Mouse (Mus musculus): Measurements from ENCODE around the gene Olfr555.
"Not testable (repeated sequence)": the region's sequence is repeated elsewhere in the genome, so short reads cannot be mapped to it uniquely, and the experiment has no call there.

Gene Olfr555

DNA sequence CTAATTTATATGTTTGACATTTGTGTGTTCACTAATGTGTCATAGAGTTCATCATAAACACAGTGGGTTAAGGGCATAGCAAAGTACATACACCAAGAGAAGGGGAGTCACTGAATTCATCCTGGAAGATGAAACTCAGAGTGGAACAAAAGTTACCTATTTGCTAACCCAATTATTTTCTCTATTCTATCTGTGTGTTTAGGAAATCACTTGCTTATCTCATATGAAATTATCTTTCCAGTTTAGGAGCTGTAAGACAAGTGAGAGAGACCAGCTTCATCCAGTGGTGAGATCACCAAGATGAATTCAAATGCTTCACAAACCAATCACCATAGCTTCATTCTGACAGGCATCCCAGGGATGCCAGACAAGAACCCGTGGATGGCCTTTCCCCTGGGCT lies at the start of gene Olfr555:
Gene Olfr555, plus strand, starts transcription at position 301 of the 400 bp plus-strand sequence.
- DNase-seq (ENCODE audit: extremely low spot score, low spot score) = no peak

DNA sequence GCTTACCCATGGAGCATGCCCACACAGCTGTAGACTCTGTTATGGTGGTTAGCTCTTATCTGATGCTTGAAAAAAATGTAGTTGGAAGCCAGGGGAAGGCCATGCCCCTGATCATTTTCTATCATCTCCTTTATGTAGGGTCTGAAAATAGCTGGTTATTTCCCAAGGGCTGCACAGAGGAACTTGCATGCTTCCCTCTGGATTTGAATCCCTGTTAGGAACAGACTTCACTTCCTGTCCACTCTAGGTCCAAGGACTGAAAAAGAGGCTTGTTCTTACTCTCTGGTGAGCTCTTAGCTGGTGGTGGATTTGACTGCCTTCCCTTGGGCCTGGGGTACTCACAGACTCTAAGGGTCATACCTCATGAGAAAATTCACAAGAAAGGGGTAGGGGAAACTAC lies 40.5 kb upstream of the Olfr555 start, which contains the start of gene Olfr553:
Gene Olfr553, minus strand, starts transcription at position 101 of the 400 bp plus-strand sequence.
- DNase-seq (ENCODE audit: extremely low spot score, low spot score) = no peak

DNA sequence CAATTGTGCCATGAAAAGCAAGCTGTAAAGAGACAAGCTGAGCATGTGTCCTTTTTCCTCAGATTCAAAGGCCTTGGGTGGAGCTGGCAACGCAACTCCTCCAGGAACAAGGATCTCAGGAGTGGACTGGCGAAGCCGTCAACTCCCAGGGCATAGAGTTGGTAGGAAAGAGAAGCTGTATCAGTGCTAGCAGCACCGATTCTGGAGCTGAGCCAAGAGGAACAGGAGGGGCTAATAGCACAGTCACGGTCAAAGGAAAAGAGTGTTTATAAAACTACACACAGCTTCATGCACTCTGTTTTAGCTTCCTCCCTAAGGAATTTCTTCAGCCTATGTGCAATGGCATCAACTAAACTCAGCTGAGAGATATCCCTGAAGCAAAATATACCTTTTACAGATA lies 39.0 kb upstream of the Olfr555 start:
- no peak for DNase-seq (ENCODE audit: extremely low spot score, low spot score)

DNA sequence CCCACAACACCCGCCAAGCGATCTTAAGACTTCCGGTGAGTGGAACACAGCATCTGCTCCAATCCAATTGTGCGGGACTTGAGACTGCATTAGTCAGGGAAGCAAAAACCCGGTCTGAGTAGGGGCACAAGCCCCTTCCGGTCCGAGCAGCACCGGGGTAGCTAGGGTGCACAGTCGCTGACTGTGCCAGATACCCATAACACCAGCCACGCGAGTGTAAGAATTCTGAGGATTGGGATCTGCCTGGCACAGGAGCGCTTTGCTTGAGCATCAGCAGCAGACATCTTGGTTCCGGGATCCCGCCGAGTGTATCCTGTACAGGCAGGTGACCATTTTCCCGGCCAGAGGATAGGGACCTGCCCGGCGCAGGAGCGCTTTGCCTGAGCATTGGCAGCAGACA lies 38.3 kb upstream of the Olfr555 start:
- not testable (repeated sequence) for DNase-seq (ENCODE audit: extremely low spot score, low spot score)

DNA sequence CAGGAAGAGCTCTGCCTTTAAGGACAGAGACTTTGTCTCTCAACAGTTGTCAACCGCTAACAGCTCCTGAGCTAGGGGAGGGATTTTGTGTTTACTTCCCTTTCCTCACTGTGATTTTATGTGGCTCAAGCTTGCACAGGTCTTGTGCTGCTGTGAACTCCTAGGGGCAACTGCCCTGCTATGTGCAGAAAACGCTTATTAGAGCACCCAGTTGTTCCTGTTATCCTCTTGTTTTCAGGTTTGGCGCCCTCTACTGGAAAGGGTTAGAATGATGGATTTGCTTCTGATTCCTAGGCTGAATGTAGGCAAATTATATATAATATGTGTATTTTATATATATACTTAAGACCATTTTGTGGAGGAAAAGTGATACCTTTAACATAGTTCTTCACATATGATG lies 22.0 kb upstream of the Olfr555 start:
- DNase-seq (ENCODE audit: extremely low spot score, low spot score) = no peak

- no peak for DNase-seq (ENCODE audit: extremely low spot score, low spot score)
These were observed 20.5 kb upstream of the Olfr555 start, which contains the start of gene Olfr554 for GRCm38 (mm10) chr7:102638132-102638531. Gene Olfr554 (plus strand): TSS chr7:102638432.

GRCm38 (mm10) chr7:102644945-102645344 lies 13.7 kb upstream of the Olfr555 start:
- not testable (repeated sequence) for DNase-seq (ENCODE audit: extremely low spot score, low spot score)

DNA sequence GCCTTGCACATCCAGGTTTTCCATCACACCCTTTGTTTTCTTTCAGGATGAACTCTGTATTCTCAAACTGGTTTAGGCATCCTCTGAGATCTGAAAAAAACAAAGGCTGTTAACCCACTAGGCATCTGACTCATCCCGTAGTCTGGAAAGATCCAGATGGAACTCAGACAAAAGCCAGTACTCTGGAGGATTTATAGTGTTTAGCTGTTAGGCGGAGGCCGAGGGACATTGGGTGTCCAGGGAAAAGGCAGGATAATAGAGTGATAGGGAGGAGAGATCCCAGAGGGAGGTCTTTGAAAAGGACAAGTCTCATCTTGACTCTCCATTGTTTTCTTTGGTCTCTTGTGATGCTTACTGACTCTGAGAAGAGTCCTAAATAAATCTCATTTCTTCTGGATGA lies 6.0 kb downstream of the Olfr555 start, which contains the start of gene Olfr556:
Gene Olfr556, plus strand, starts transcription at position 301 of the 400 bp plus-strand sequence.
- DNase-seq (ENCODE audit: extremely low spot score, low spot score) = no peak

- no peak for DNase-seq (ENCODE audit: extremely low spot score, low spot score)
These were observed 6.8 kb downstream of the Olfr555 start for GRCm38 (mm10) chr7:102665378-102665777.

GRCm38 (mm10) chr7:102676225-102676624 lies 17.6 kb downstream of the Olfr555 start:
- DNase-seq (ENCODE audit: extremely low spot score, low spot score) = no peak

- DNase-seq (ENCODE audit: extremely low spot score, low spot score) = no peak
These were observed 23.3 kb downstream of the Olfr555 start for GRCm38 (mm10) chr7:102681916-102682315.

- peak; percentile 87 for DNase-seq (ENCODE audit: extremely low spot score, low spot score)
These were observed 28.4 kb downstream of the Olfr555 start, which contains the start of gene Trim68 for GRCm38 (mm10) chr7:102686944-102687501. Gene Trim68 (minus strand): TSS chr7:102687327.

- DNase-seq (ENCODE audit: extremely low spot score, low spot score) = peak; percentile 33
These were observed 36.9 kb downstream of the Olfr555 start, which contains the start of gene Olfr557 for GRCm38 (mm10) chr7:102695358-102696125. Gene Olfr557 (plus strand): TSS chr7:102695910.

GRCm38 (mm10) chr7:102698461-102698860 lies 39.8 kb downstream of the Olfr555 start:
- DNase-seq (ENCODE audit: extremely low spot score, low spot score) = no peak

DNA sequence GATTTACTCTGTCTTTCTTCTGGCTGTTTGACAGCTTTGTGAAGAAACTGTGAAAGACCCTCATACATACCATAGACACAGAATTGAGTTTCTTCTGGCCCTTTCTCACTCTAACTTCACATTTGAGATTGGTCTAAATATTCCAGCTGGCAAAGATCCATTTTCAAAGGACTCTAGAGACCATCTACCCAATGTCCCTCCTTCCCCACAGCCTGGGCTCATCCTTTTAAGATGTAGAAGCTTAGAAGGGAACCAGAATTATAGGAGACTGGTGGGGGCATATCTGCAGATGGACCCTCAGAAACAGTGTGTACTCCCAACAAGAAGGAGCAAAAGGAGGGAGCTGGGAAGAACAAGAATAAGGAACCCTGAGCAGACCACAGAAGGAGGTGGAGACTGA lies 43.3 kb downstream of the Olfr555 start, which contains the start of gene Olfr558:
Gene Olfr558, plus strand, starts transcription at position 301 of the 400 bp plus-strand sequence.
- DNase-seq (ENCODE audit: extremely low spot score, low spot score) = no peak
